Mouse (Mus musculus): ENCODE data around the gene Osbpl8. TPM values are rescaled to one million over a fixed set of nuclear protein-coding genes. Genes with fewer than 3 reads are reported as not detected.

Osbpl8 gene
- polyA plus RNA-seq, 1 experiment: 5.7 TPM

DNA sequence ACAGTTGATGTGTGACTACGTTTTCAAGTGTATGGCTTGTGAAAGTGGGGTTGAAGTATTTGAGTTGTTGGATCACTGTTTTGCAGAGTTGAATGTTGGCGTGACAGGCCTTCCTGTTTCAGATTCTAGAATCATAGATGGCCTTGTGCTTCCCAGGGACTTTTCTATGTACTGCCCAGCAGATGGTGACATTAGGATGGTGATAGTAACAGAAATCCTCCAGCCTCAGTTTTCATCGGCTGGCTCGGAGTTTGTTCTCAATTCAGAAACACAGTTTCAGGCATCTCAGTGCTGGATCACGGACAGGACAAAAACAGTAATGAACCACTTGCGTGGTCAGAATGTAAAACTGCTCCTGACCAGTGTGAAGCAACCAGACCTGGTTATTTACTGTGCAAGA lies 135.0 kb downstream of the Osbpl8 start:
- 76% methylated on average over 6 of the region's 6 CpGs for WGBS
- no peak overlapping the region for H3K27ac ChIP-seq (ENCODE audit: insufficient read depth, low read length)

DNA sequence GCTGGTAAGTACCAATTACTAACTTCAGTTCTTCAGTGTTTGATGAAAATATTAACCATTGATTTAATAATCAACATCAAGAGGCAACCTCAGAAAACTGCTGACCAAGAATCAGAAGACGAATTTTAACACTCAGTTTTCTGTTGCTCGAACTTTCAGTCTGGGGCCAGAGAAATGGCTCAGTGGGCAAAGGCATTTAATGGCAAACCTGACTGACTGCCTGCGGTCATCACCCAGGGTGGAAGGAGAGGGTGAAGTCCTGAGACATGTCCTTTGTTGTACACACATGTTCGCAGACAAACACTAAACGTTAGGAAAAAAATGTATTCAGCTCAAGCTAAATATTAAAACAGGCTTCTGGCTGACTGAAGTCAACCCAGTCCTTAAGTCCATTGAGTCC lies 136.5 kb downstream of the Osbpl8 start:
- H3K4me1 ChIP-seq (ENCODE audit: control insufficient read depth, insufficient read depth, insufficient read length): no peaks in the 10 kb centered on the region
- no peak for DNase-seq (ENCODE audit: low read depth in 1 of 2, low spot score in 2 of 2)
- H3K36me3 ChIP-seq (ENCODE audit: control insufficient read depth, insufficient read depth, low read length): no peaks in the 10 kb centered on the region
- H3K27me3 ChIP-seq (ENCODE audit: control insufficient read depth, insufficient read depth, low read length): no peaks in the 10 kb centered on the region
- no peak overlapping the region for H3K4me3 ChIP-seq (ENCODE audit: extremely low read depth, insufficient read depth, insufficient read length)
- no peak overlapping the region for H3K27ac ChIP-seq (ENCODE audit: insufficient read depth, low read length)
- TF ChIP-seq POLR2A (IDR thresholded peaks at IDR 0.05; ENCODE audit: low read depth, low read length) (no peak), CTCF (IDR thresholded peaks at IDR 0.05; ENCODE audit: extremely low read depth, insufficient read depth, insufficient read length, insufficient replicate concordance) (no peak)
- 92% methylated on average over 5 of the region's 5 CpGs for WGBS

More for the DNA sequence above, 135.0 kb downstream of the Osbpl8 start:
- DNase-seq (ENCODE audit: low read depth in 1 of 2, low spot score in 2 of 2): no peak
- no peaks in the 10 kb centered on the region for H3K36me3 ChIP-seq (ENCODE audit: control insufficient read depth, insufficient read depth, low read length)
- no peaks in the 10 kb centered on the region for H3K4me1 ChIP-seq (ENCODE audit: control insufficient read depth, insufficient read depth, insufficient read length)
- no peaks in the 10 kb centered on the region for H3K27me3 ChIP-seq (ENCODE audit: control insufficient read depth, insufficient read depth, low read length)
- TF ChIP-seq POLR2A (IDR thresholded peaks at IDR 0.05; ENCODE audit: low read depth, low read length): no peak
- no peak for TF ChIP-seq CTCF (IDR thresholded peaks at IDR 0.05; ENCODE audit: extremely low read depth, insufficient read depth, insufficient read length, insufficient replicate concordance)
- no peak overlapping the region for H3K4me3 ChIP-seq (ENCODE audit: extremely low read depth, insufficient read depth, insufficient read length)

DNA sequence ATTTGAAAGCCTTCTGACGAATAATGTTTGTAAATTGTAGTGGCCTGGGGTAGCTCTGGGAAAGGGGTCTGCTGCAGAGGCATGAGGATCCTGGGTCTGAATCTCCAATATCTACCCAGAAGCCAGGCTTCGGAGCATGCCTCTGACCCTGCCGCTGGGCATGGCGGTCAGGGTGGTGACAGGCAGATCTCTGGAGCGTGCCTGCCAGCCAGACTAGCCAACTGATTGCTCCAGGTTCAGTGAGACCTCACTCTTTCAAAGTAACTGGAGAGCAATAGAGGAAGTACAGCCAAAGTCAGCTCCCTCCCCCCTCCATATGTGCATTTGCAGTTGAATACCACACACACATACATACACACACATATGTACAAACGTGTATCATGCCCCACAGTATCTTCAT lies 137.9 kb downstream of the Osbpl8 start:
- H3K27me3 ChIP-seq (ENCODE audit: control insufficient read depth, insufficient read depth, low read length): no peaks in the 10 kb centered on the region
- WGBS: 82% methylated on average over 6 of the region's 6 CpGs
- DNase-seq (ENCODE audit: low read depth in 1 of 2, low spot score in 2 of 2): no peak
- no peaks in the 10 kb centered on the region for H3K36me3 ChIP-seq (ENCODE audit: control insufficient read depth, insufficient read depth, low read length)
- no peak overlapping the region for H3K27ac ChIP-seq (ENCODE audit: insufficient read depth, low read length)
- H3K4me3 ChIP-seq (ENCODE audit: extremely low read depth, insufficient read depth, insufficient read length): no peak overlapping the region
- H3K4me1 ChIP-seq (ENCODE audit: control insufficient read depth, insufficient read depth, insufficient read length): no peaks in the 10 kb centered on the region
- TF ChIP-seq CTCF (IDR thresholded peaks at IDR 0.05; ENCODE audit: extremely low read depth, insufficient read depth, insufficient read length, insufficient replicate concordance) (no peak), POLR2A (IDR thresholded peaks at IDR 0.05; ENCODE audit: low read depth, low read length) (no peak)

- no peak for TF ChIP-seq CTCF (IDR thresholded peaks at IDR 0.05; ENCODE audit: extremely low read depth, insufficient read depth, insufficient read length, insufficient replicate concordance)
- TF ChIP-seq POLR2A (IDR thresholded peaks at IDR 0.05; ENCODE audit: low read depth, low read length): no peak
- no peak overlapping the region for H3K27ac ChIP-seq (ENCODE audit: insufficient read depth, low read length)
- no peaks in the 10 kb centered on the region for H3K27me3 ChIP-seq (ENCODE audit: control insufficient read depth, insufficient read depth, low read length)
- no peak for DNase-seq (ENCODE audit: low read depth in 1 of 2, low spot score in 2 of 2)
- no peak overlapping the region for H3K4me3 ChIP-seq (ENCODE audit: extremely low read depth, insufficient read depth, insufficient read length)
- H3K36me3 ChIP-seq (ENCODE audit: control insufficient read depth, insufficient read depth, low read length): no peaks in the 10 kb centered on the region
- 92% methylated on average over 13 of the region's 13 CpGs for WGBS
- H3K4me1 ChIP-seq (ENCODE audit: control insufficient read depth, insufficient read depth, insufficient read length): no peaks in the 10 kb centered on the region
Measured at GRCm38 (mm10) chr10:111308850-111309501, 144.4 kb downstream of the Osbpl8 start.

GRCm38 (mm10) chr10:111313282-111313681 lies 148.7 kb downstream of the Osbpl8 start:
- no peak overlapping the region for H3K4me3 ChIP-seq (ENCODE audit: extremely low read depth, insufficient read depth, insufficient read length)
- no peaks in the 10 kb centered on the region for H3K27me3 ChIP-seq (ENCODE audit: control insufficient read depth, insufficient read depth, low read length)
- H3K36me3 ChIP-seq (ENCODE audit: control insufficient read depth, insufficient read depth, low read length): no peaks in the 10 kb centered on the region
- no peak for DNase-seq (ENCODE audit: low read depth in 1 of 2, low spot score in 2 of 2)
- no peaks in the 10 kb centered on the region for H3K4me1 ChIP-seq (ENCODE audit: control insufficient read depth, insufficient read depth, insufficient read length)
- TF ChIP-seq POLR2A (IDR thresholded peaks at IDR 0.05; ENCODE audit: low read depth, low read length): no peak
- no peak for TF ChIP-seq CTCF (IDR thresholded peaks at IDR 0.05; ENCODE audit: extremely low read depth, insufficient read depth, insufficient read length, insufficient replicate concordance)
- no peak overlapping the region for H3K27ac ChIP-seq (ENCODE audit: insufficient read depth, low read length)
- 87% methylated on average over 6 of the region's 6 CpGs for WGBS

DNA sequence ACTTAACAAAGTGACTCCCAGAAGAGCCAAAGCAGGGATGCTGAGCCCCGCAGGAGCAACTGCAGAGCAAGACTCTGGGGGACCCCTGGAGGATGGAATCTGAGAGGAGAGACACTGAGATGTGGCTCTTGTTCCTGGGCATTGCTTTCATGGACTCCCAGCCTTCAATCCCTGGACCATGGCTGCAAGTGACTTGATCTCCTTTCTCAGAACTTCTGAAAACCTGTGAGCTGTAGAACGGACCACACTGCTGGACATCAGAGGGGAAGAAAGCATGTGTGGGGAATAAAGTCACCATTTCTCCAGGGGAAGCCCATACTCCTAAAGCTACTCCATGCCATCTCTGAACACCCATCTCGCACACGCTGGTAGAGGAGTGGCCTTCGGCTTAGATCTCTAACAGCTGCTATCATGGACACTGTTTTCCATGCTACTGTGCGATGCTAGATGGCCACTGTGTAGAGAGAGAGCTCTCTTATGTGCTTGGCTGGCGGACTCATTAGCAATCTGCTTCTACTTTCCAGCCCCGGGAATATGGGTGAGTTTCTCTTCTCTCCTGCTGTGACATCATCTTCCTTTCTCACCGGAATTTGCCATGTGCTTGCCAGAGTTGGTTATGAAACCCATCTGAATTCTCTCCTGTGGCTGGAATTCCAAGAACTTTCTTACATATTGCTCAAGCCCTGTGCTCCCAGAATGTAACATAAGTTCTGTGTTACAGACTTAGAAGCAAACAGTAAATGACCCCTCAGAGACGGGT lies 150.3 kb downstream of the Osbpl8 start:
- 82% methylated on average over 10 of the region's 10 CpGs for WGBS
- Histone ChIP-seq H3K27me3 (ENCODE audit: control insufficient read depth, insufficient read depth, low read length) (no peaks in the 10 kb centered on the region), H3K4me3 (ENCODE audit: extremely low read depth, insufficient read depth, insufficient read length) (no peak overlapping the region), H3K27ac (ENCODE audit: insufficient read depth, low read length) (no peak overlapping the region), H3K36me3 (ENCODE audit: control insufficient read depth, insufficient read depth, low read length) (no peaks in the 10 kb centered on the region), H3K4me1 (ENCODE audit: control insufficient read depth, insufficient read depth, insufficient read length) (no peaks in the 10 kb centered on the region)
- no peak for TF ChIP-seq CTCF (IDR thresholded peaks at IDR 0.05; ENCODE audit: extremely low read depth, insufficient read depth, insufficient read length, insufficient replicate concordance)
- no peak for TF ChIP-seq POLR2A (IDR thresholded peaks at IDR 0.05; ENCODE audit: low read depth, low read length)
- no peak for DNase-seq (ENCODE audit: low read depth in 1 of 2, low spot score in 2 of 2)

GRCm38 (mm10) chr10:111315940-111316339 lies 151.4 kb downstream of the Osbpl8 start:
- Histone ChIP-seq H3K27ac (ENCODE audit: insufficient read depth, low read length) (no peak overlapping the region), H3K27me3 (ENCODE audit: control insufficient read depth, insufficient read depth, low read length) (no peaks in the 10 kb centered on the region), H3K4me3 (ENCODE audit: extremely low read depth, insufficient read depth, insufficient read length) (no peak overlapping the region), H3K4me1 (ENCODE audit: control insufficient read depth, insufficient read depth, insufficient read length) (no peaks in the 10 kb centered on the region), H3K36me3 (ENCODE audit: control insufficient read depth, insufficient read depth, low read length) (no peaks in the 10 kb centered on the region)
- DNase-seq (ENCODE audit: low read depth in 1 of 2, low spot score in 2 of 2): no peak
- no peak for TF ChIP-seq POLR2A (IDR thresholded peaks at IDR 0.05; ENCODE audit: low read depth, low read length)
- TF ChIP-seq CTCF (IDR thresholded peaks at IDR 0.05; ENCODE audit: extremely low read depth, insufficient read depth, insufficient read length, insufficient replicate concordance): no peak
- WGBS: 86% methylated on average over 3 of the region's 3 CpGs
